Comparison of ENCODE assay signal across 9 mouse cellular contexts in genomic region chr2:179762521-179763305, GRCm38 (mm10).
DNase-seq lines count a peak whose midpoint lies in the region; ATAC-seq lines count a peak whose summit lies in the region.
"Had no signal": no experiment of that assay in that cellular context is flagged by ENCODE, and none has a peak within 500 bp of the region (broad histone marks: within the 10 kb centered on the region; RNA-seq: fewer than 3 reads in every experiment).

No protein-coding gene starts in this region.

- H3K9me3 ChIP-seq in forebrain, embryonic 14.5 days (replicated peaks; ENCODE audit: control insufficient read depth, low read length): no peaks in the 10 kb centered on the region
- no peaks in the 10 kb centered on the region for H3K9me3 ChIP-seq in midbrain, embryonic 16.5 days (replicated peaks; ENCODE audit: control insufficient read depth, low read length, poor library complexity, severe bottlenecking)

- WGBS in forebrain, embryonic 14.5 days: 39% methylated on average over 13 of the region's 13 CpGs
- 55% methylated on average over 13 of the region's 13 CpGs for WGBS in midbrain, embryonic 16.5 days

- no peak overlapping the region for H3K4me3 ChIP-seq in forebrain, embryonic 14.5 days (ENCODE audit: low read depth, low read length)
- no peak overlapping the region for H3K4me3 ChIP-seq in midbrain, embryonic 16.5 days (ENCODE audit: low read depth, low read length)

- H3K9ac ChIP-seq in forebrain, embryonic 14.5 days (ENCODE audit: low read length): no peak overlapping the region
- H3K9ac ChIP-seq in midbrain, embryonic 16.5 days (ENCODE audit: low read depth, low read length): no peak overlapping the region

- H3K27me3 ChIP-seq in forebrain, embryonic 14.5 days (replicated peaks; ENCODE audit: control insufficient read depth, insufficient read depth, low read length): no peaks in the 10 kb centered on the region
- no peaks in the 10 kb centered on the region; the same call in 1 of the 2 replicates for H3K27me3 ChIP-seq in midbrain, embryonic 16.5 days (ENCODE audit: control insufficient read depth, insufficient read depth, low read depth, low read length)

- H3K4me1 ChIP-seq in forebrain, embryonic 14.5 days (ENCODE audit: control insufficient read depth, insufficient read depth, low read length): peaks cover 35% of the 10 kb centered on the region
- peaks cover 29% of the 10 kb centered on the region for H3K4me1 ChIP-seq in midbrain, embryonic 16.5 days (ENCODE audit: control insufficient read depth, insufficient read depth, low read length)

- ATAC-seq in forebrain, embryonic 14.5 days: peak; percentile 76
- ATAC-seq in midbrain, embryonic 16.5 days: peak; percentile 23; the same call in 1 of the 2 replicates
- no peak for ATAC-seq in erythroblast, adult 5-6 weeks (replicated peaks; ENCODE audit: low FRiP score, poor library complexity, severe bottlenecking)
- no peak for ATAC-seq in monocyte, adult 5-6 weeks (replicated peaks; ENCODE audit: insufficient number of reproducible peaks, low FRiP score, low TSS enrichment, poor library complexity, severe bottlenecking)

- no peak overlapping the region for H3K4me2 ChIP-seq in forebrain, embryonic 14.5 days (ENCODE audit: low read length)
- no peak overlapping the region for H3K4me2 ChIP-seq in midbrain, embryonic 16.5 days (ENCODE audit: low read length)

- H3K36me3 ChIP-seq in forebrain, embryonic 14.5 days (ENCODE audit: control insufficient read depth, insufficient read depth, low read length): no peaks in the 10 kb centered on the region
- H3K36me3 ChIP-seq in midbrain, embryonic 16.5 days (ENCODE audit: control insufficient read depth, insufficient read depth, low read length): no peaks in the 10 kb centered on the region

- H3K27ac ChIP-seq in forebrain, embryonic 14.5 days (ENCODE audit: low read depth, low read length): peak overlapping the region; percentile 72
- H3K27ac ChIP-seq in midbrain, embryonic 16.5 days (ENCODE audit: low read length): no peak overlapping the region

- peak; percentile 36 for DNase-seq in layer of hippocampus, adult 11-12 months (ENCODE audit: low spot score)
- DNase-seq in layer of hippocampus, adult 9-10 months (ENCODE audit: low spot score): no peak
- peak; percentile 88 for DNase-seq in cerebellum, adult 11 months
- peak; percentile 84 for DNase-seq in forebrain, embryonic 14.5 days (ENCODE audit: low spot score)
- no peak for DNase-seq in thymus, postnatal 4 days
- DNase-seq: liver had no signal

Comparison
In these comparisons a context has a peak if more than half of its experiments do, and no peak if none do; other contexts are left out.
1. DNase-seq: peak in layer of hippocampus, adult 11-12 months (single experiment), cerebellum, adult 11 months (single experiment) and forebrain, embryonic 14.5 days (single experiment); none in layer of hippocampus, adult 9-10 months (single experiment) and thymus, postnatal 4 days (single experiment).
2. ATAC-seq: peak in forebrain, embryonic 14.5 days (single experiment) and midbrain, embryonic 16.5 days (single experiment); none in erythroblast, adult 5-6 weeks (single experiment) and monocyte, adult 5-6 weeks (single experiment).